Mouse (Mus musculus) neural tube, embryonic 14.5 days (tissue): Measurements from ENCODE around the gene Arl6ip4. TPM values are rescaled to one million over a fixed set of nuclear protein-coding genes. Genes with fewer than 3 reads are reported as not detected.

Experiments
- ATAC-seq: fragments of 200-750 bp; cut with Nextera tagmentation; 2 replicates; pipeline ENCODE4 v1.8.0; 2017; ENCODE audit warnings: low read depth, mild to moderate bottlenecking, moderate TSS enrichment, moderate library complexity
- H3K27ac ChIP-seq: fragments of 300-500 bp; sonication (generic); 2 replicates; pipeline ENCODE4 v1.5.1; 2014; ENCODE audit warnings: low read depth, mild to moderate bottlenecking, control low read depth, low read length, moderate library complexity, mixed read lengths
- H3K27me3 ChIP-seq: fragments of 300-500 bp; sonication (generic); 2 replicates; pipeline ENCODE4 v1.6.1; 2014; ENCODE audit warnings: low read length; ENCODE audit not compliant: control insufficient read depth, insufficient read depth
- H3K36me3 ChIP-seq: fragments of 300-500 bp; sonication (generic); 2 replicates; pipeline ENCODE4 v1.6.1; 2014; ENCODE audit warnings: low read length, mixed read lengths; ENCODE audit not compliant: control insufficient read depth, insufficient read depth
- H3K4me1 ChIP-seq: fragments of 300-500 bp; sonication (generic); 2 replicates; pipeline ENCODE4 v1.6.1; 2014; ENCODE audit warnings: low read length; ENCODE audit not compliant: control insufficient read depth, insufficient read depth
- H3K4me2 ChIP-seq: fragments of 300-500 bp; sonication (generic); 2 replicates; pipeline ENCODE4 v1.6.1; 2014; ENCODE audit warnings: mild to moderate bottlenecking, low read depth, low read length, control low read depth
- H3K4me3 ChIP-seq: fragments of 300-500 bp; sonication (generic); 2 replicates; pipeline ENCODE4 v1.5.1; 2014; ENCODE audit warnings: low read depth, low read length, control low read depth, mixed read lengths
- H3K9ac ChIP-seq: fragments of 300-500 bp; sonication (generic); replicated peaks from 2 replicates; pipeline ENCODE4 v1.6.1; 2014; ENCODE audit warnings: low read depth, mild to moderate bottlenecking, control low read depth, low read length, mixed read lengths
- H3K9me3 ChIP-seq: fragments of 300-500 bp; sonication (generic); 2 replicates; pipeline ENCODE4 v1.6.1; 2016; ENCODE audit warnings: low read length; ENCODE audit not compliant: control insufficient read depth
- WGBS: fragments of 180-500 bp; shearing (Covaris S2); extraction: QIAGEN DNeasy Blood & Tissue Kit; methylation state at CpG from one replicate; pipeline ENCODE4 v1.1.7; 2014; 5-methylcytosine and 5-hydroxymethylcytosine counted together
- polyA plus RNA-seq: library from polyadenylated mRNA; unstranded; fragments of >200 nt; fragmentation: Nextera tagmentation; extraction: Ambion mirVana; gene quantifications from 2 replicates; pipeline ENCODE4 v1.2.1, GENCODE M21; 2014

The Arl6ip4 gene
- polyA plus RNA-seq, 1 experiment from 2014 or later = 76.2 TPM

GRCm38 (mm10) chr5:124155943-124156342, 40.1 kb downstream of the Arl6ip4 start:
- Histone ChIP-seq H3K4me3 (no peak overlapping the region), H3K9me3 (no peaks in the 10 kb centered on the region), H3K27ac (no peak overlapping the region), H3K9ac (no peak overlapping the region), H3K27me3 (no peaks in the 10 kb centered on the region), H3K4me2 (no peak overlapping the region), H3K4me1 (no peaks in the 10 kb centered on the region), H3K36me3 (0 out of 2 replicates have a peak, but pooled peaks cover 6% of the 10 kb centered on the region)
- ATAC-seq = no peak
- 81% methylated on average over 5 of the region's 5 CpGs for WGBS

- ATAC-seq = no peak
- no peak overlapping the region for H3K9ac ChIP-seq
- H3K4me1 ChIP-seq = peaks cover 8% of the 10 kb centered on the region; the same call in 1 of the 2 replicates
- H3K36me3 ChIP-seq = no peaks in the 10 kb centered on the region
- H3K4me3 ChIP-seq = no peak overlapping the region
- no peak overlapping the region for H3K27ac ChIP-seq
- no peak overlapping the region for H3K4me2 ChIP-seq
- WGBS = 56% methylated on average over 4 of the region's 4 CpGs
- H3K27me3 ChIP-seq = no peaks in the 10 kb centered on the region
- no peaks in the 10 kb centered on the region for H3K9me3 ChIP-seq
Observed at GRCm38 (mm10) chr5:124158305-124158704, 42.4 kb downstream of the Arl6ip4 start.

- Histone ChIP-seq H3K9me3 (no peaks in the 10 kb centered on the region), H3K27ac (no peak overlapping the region), H3K4me2 (no peak overlapping the region), H3K36me3 (no peaks in the 10 kb centered on the region), H3K4me1 (peaks cover 17% of the 10 kb centered on the region), H3K27me3 (no peaks in the 10 kb centered on the region), H3K9ac (no peak overlapping the region), H3K4me3 (no peak overlapping the region)
- 56% methylated on average over 7 of the region's 7 CpGs for WGBS
- ATAC-seq = no peak
Observed at GRCm38 (mm10) chr5:124159453-124159852, 43.6 kb downstream of the Arl6ip4 start.

DNA sequence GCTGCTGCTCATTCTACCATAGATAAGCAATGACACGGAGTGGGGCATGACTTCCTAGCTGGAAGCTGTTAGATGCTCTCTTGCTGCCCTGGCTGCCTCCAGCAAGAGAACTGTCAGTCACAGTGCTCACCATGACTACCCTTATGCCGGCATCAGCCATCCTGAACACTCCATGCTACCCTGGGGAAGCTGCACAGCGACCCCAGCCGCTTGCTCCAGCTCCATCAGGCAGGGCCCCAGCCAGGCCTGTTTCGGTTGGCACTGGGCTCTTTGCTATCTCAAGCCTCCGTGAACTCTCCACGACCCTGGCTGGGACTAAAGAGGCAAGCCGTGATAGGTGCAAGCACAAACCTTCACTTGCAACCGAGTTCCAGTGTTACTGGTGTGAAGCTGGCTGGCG, 45.9 kb downstream of the Arl6ip4 start:
- 35% methylated on average over 10 of the region's 10 CpGs for WGBS
- H3K4me3 ChIP-seq = no peak overlapping the region
- H3K9me3 ChIP-seq = no peaks in the 10 kb centered on the region
- no peaks in the 10 kb centered on the region for H3K27me3 ChIP-seq
- no peak overlapping the region for H3K4me2 ChIP-seq
- no peak overlapping the region for H3K9ac ChIP-seq
- no peaks in the 10 kb centered on the region for H3K36me3 ChIP-seq
- 0 out of 2 replicates have a peak overlapping the region, but pooled peaks have one; percentile 2 for H3K27ac ChIP-seq
- ATAC-seq = peak; percentile 35; the same call in 1 of the 2 replicates
- peaks cover 39% of the 10 kb centered on the region for H3K4me1 ChIP-seq

GRCm38 (mm10) chr5:124162577-124162976, 46.7 kb downstream of the Arl6ip4 start:
- Histone ChIP-seq H3K9me3 (no peaks in the 10 kb centered on the region), H3K27me3 (no peaks in the 10 kb centered on the region), H3K4me2 (no peak overlapping the region), H3K4me3 (no peak overlapping the region), H3K9ac (no peak overlapping the region), H3K36me3 (no peaks in the 10 kb centered on the region), H3K4me1 (peaks cover 46% of the 10 kb centered on the region), H3K27ac (no peak overlapping the region; the same call in 1 of the 2 replicates)
- no peak for ATAC-seq
- 27% methylated on average over 5 of the region's 5 CpGs for WGBS

GRCm38 (mm10) chr5:124163445-124163844, 47.6 kb downstream of the Arl6ip4 start:
- Histone ChIP-seq H3K9me3 (no peaks in the 10 kb centered on the region), H3K4me1 (peaks cover 51% of the 10 kb centered on the region), H3K27me3 (no peaks in the 10 kb centered on the region), H3K9ac (no peak overlapping the region), H3K36me3 (no peaks in the 10 kb centered on the region), H3K4me2 (no peak overlapping the region), H3K27ac (no peak overlapping the region), H3K4me3 (no peak overlapping the region)
- no peak for ATAC-seq
- 69% methylated on average over 11 of the region's 11 CpGs for WGBS

GRCm38 (mm10) chr5:124165622-124166570, 50.0 kb downstream of the Arl6ip4 start:
- 25% methylated on average over 15 of the region's 15 CpGs for WGBS
- Histone ChIP-seq H3K4me3 (no peak overlapping the region), H3K4me2 (0 out of 2 replicates have a peak overlapping the region, but pooled peaks have one; percentile 2), H3K27me3 (no peaks in the 10 kb centered on the region), H3K27ac (peak overlapping the region; percentile 74), H3K4me1 (peaks cover 51% of the 10 kb centered on the region), H3K9me3 (no peaks in the 10 kb centered on the region), H3K9ac (0 out of 2 replicates have a peak overlapping the region, but pooled peaks have one; percentile 12), H3K36me3 (no peaks in the 10 kb centered on the region)
- ATAC-seq = peak; percentile 48; the same call in 1 of the 2 replicates

GRCm38 (mm10) chr5:124166741-124167140, 50.9 kb downstream of the Arl6ip4 start:
- Histone ChIP-seq H3K36me3 (no peaks in the 10 kb centered on the region), H3K4me1 (peaks cover 49% of the 10 kb centered on the region), H3K4me3 (no peak overlapping the region), H3K27ac (peak overlapping the region; percentile 74), H3K27me3 (no peaks in the 10 kb centered on the region), H3K4me2 (no peak overlapping the region), H3K9me3 (no peaks in the 10 kb centered on the region), H3K9ac (no peak overlapping the region)
- ATAC-seq = peak; percentile 26; the same call in 1 of the 2 replicates

- no peaks in the 10 kb centered on the region for H3K9me3 ChIP-seq
- H3K9ac ChIP-seq = no peak overlapping the region
- no peak for ATAC-seq
- no peaks in the 10 kb centered on the region for H3K27me3 ChIP-seq
- H3K36me3 ChIP-seq = no peaks in the 10 kb centered on the region
- peaks cover 48% of the 10 kb centered on the region for H3K4me1 ChIP-seq
- 37% methylated on average over 10 of the region's 10 CpGs for WGBS
- H3K4me2 ChIP-seq = no peak overlapping the region
- H3K27ac ChIP-seq = no peak overlapping the region
- H3K4me3 ChIP-seq = no peak overlapping the region
Observed at GRCm38 (mm10) chr5:124167621-124168020, 51.7 kb downstream of the Arl6ip4 start.
